Mouse (Mus musculus): ENCODE measurements around the gene Dad1.

Dad1 gene

DNA sequence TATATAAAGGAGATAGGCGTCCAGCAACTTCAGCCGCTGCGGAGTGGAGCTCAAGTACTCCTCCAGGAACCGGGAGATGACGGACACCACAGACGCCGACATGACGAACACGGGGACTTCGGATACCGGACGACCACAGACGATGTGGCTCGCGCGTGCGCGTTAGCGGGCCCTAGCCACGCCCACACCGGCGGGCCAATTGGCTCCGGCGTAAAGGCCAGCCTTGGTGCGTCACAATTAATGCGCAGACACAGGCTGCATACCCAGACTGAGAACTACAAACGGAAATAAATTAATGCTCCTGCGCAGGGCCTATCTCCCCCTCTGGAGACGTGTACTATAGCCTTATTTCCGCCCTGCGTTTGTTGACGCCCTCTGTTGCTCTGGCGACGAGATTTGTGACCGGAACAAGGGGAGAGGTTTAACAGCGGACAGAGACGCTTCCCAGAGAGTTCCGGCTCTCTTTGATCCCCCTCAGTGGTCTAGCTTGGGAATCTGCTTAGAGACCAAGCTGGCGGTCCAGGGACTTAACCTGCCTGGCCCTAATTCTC, at the start of gene Dad1, which contains the start of gene Abhd4:
Dad1 (minus strand) TSS at position 364 of the 551 bp plus-strand sequence.
Abhd4 (plus strand) TSS at position 448 of the 551 bp plus-strand sequence.
- DNase-seq (ENCODE audit: extremely low read depth, low read depth): peak; percentile 99

DNA sequence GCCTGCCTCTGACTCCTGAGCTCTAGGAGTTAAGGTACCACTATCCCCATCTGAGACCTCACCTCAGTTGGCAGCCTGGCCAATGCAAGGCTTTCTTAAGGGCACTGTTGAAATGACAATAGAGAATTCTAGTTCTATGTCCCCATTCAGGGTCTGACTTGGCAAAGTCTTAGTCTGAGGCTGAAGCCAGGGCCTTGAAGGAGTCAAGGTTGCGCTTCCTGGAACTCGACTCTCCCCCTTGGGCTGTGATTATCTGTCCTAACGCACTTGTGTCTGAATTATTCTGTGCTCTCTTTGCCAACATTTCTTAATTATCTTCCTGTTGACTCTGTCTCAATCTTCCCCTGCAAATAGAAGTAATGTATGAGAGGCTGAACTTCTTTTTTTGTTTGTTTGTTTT, 46.8 kb upstream of the Dad1 start:
- no peak for DNase-seq (ENCODE audit: extremely low read depth, low read depth)

DNA sequence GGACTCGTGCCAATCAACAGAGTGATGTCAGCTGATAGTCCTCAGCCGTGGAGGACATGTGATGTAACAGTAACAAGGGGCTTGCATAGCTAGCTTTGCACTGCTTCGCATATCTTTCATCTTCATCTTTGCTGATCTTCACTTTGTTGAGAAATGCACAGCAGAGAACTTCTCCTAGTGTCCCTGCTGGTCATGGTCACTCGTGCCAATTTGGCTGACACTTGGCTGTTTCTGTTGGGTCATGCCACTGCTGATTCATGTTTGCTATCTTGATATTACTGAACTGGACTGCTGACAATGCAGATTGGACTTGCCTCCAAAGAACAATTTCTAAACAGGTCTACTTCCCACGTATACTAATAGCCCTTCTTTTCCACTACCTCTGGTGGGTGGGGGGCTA, 46.2 kb upstream of the Dad1 start:
- no peak for DNase-seq (ENCODE audit: extremely low read depth, low read depth)

- no peak for DNase-seq (ENCODE audit: extremely low read depth, low read depth)
Measured at GRCm38 (mm10) chr14:54284839-54285238, 30.9 kb upstream of the Dad1 start, which contains the start of gene Olfr49. Gene Olfr49 (minus strand): TSS chr14:54284939.

GRCm38 (mm10) chr14:54276446-54276845, 22.5 kb upstream of the Dad1 start:
- DNase-seq (ENCODE audit: extremely low read depth, low read depth): no peak

DNA sequence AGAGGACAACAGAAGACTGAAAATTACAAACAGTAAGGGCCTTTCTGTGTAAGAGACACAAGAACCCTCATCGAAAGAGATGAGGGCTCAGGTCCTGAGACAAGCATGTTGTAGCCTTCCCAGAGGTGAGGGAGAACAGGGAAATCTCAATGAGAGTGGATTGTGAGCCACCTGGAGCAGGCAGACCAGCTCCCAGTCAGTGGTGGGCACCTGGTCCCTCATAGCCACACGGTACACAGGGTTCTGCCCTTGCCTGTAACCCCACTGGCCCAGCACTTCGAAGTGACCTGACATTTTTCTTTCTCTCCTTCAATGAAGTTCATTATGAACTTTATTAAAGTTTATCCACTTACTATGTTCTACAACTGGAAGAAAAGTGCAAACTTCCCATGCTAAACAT, 18.8 kb upstream of the Dad1 start:
- no peak for DNase-seq (ENCODE audit: extremely low read depth, low read depth)

- DNase-seq (ENCODE audit: extremely low read depth, low read depth): no peak
Measured at GRCm38 (mm10) chr14:54271976-54272606, 18.2 kb upstream of the Dad1 start.

- no peak for DNase-seq (ENCODE audit: extremely low read depth, low read depth)
Measured at GRCm38 (mm10) chr14:54270413-54270812, 16.5 kb upstream of the Dad1 start.

DNA sequence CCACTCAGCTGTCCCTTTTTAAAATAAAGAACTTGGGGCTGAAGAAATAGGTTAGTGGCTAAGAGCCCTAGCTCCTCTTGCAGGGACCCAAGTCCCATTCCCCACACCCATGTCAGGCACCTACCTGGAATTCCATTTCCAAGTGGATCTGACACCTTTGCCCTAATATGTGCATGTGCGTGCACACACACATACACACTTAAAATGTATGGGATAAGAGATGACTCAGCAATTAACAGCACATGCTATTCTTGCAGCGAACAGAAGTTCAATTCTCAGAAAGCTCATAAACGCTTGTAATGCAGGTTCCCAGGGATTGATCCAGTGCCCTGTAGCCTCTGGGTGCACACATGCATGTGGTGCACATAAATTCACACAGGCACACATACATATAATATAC, 15.7 kb upstream of the Dad1 start:
- no peak for DNase-seq (ENCODE audit: extremely low read depth, low read depth)

DNA sequence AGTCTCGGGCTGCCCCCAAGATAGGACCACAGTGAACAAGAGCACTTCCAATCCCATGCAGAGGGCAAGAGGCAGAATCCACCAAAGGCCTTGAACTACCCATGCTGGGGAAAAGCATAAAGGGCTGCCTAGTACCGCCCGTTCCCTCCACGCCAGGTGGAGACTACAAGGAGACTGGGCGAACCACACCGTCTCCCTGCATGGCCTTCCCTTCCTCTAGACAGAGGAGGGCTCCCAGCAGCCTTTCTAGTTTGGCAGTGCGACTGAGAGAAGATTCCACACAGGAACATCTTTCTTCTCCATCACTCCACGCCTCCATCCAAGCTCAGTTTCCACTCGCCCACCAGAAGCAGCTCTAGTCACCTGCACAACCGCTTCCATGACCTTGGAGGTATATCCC, 14.1 kb upstream of the Dad1 start:
- no peak for DNase-seq (ENCODE audit: extremely low read depth, low read depth)

- no peak for DNase-seq (ENCODE audit: extremely low read depth, low read depth)
Measured at GRCm38 (mm10) chr14:54265951-54266350, 12.0 kb upstream of the Dad1 start.

- no peak for DNase-seq (ENCODE audit: extremely low read depth, low read depth)
Measured at GRCm38 (mm10) chr14:54265093-54265492, 11.2 kb upstream of the Dad1 start.

GRCm38 (mm10) chr14:54264231-54264630, 10.3 kb upstream of the Dad1 start:
- no peak for DNase-seq (ENCODE audit: extremely low read depth, low read depth)

- DNase-seq (ENCODE audit: extremely low read depth, low read depth): no peak
Measured at GRCm38 (mm10) chr14:54263099-54263498, 9.2 kb upstream of the Dad1 start.

DNA sequence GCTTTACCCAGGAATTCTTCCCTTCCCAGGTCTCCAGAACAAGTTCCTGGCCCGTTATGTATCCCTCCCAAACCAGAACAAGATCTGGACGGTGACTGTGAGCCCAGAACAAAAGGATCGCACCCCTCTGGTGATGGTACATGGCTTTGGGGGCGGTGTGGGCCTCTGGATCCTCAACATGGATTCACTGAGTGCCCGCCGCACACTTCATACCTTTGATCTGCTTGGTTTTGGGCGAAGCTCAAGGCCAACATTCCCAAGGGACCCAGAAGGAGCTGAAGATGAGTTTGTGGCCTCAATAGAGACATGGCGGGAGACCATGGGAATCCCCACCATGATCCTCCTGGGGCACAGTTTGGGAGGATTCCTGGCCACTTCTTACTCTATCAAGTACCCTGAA, 8.7 kb upstream of the Dad1 start:
- DNase-seq (ENCODE audit: extremely low read depth, low read depth): no peak

DNA sequence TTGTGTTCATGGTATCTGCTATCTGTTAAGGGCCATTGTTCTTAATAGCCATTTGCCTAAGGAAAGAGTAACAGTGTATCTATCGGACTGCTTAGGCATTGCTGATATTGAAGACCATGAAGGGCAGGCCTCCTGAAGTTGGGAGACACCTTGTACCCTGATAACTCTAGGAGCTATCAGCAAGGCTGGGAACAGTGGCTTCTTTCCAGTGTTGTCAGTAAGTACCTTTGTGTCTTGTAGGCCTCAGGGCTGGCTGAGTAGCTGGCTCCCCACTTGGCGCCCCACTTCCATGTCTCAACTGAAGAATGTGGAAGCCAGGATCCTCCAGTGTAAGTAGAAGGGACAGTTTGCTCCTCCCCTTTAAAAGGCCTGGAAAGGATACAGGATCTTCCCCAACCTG, 7.5 kb upstream of the Dad1 start:
- DNase-seq (ENCODE audit: extremely low read depth, low read depth): no peak

DNA sequence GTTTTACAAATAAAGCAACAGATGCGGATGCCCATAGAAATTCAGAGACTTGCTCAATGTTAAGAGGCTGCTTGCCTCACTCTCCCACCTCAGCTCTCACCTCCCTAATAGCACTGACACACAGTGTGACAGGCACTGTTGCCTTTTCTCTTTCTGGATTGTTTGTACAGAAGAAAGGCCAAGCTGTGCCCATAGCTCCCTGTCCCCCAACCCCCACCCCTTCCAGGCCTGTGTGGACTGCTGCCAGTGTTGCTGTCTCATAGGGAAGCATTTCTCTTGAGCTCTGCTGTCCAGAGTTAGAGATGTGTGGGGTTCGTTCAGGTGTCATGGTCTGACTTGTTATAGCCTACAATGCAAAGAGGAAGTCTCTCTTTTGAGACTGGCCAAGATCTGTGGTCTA, 6.3 kb upstream of the Dad1 start:
- DNase-seq (ENCODE audit: extremely low read depth, low read depth): no peak

DNA sequence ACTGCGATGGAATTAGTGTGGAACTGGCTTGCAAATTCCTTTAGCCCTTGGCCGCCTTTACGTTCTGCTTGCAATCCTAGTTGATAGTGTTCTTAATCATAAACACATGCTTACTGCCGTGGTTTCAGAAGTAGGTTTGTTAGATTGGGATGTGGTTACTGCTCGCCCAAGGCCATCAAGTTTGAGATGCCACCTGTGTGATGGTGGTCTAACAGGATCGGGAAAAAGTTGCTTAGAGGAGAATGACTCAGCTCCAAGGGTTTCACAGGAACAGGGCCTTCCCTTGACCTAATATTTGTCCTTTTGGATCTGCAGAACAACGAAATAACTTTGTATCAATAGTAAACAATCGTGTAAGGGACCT, 5.8 kb upstream of the Dad1 start:
- DNase-seq (ENCODE audit: extremely low read depth, low read depth): no peak

- DNase-seq (ENCODE audit: extremely low read depth, low read depth): peak; percentile 85
Measured at GRCm38 (mm10) chr14:54259003-54259721, 5.3 kb upstream of the Dad1 start.

- no peak for DNase-seq (ENCODE audit: extremely low read depth, low read depth)
Measured at GRCm38 (mm10) chr14:54258131-54258670, 4.3 kb upstream of the Dad1 start.

DNA sequence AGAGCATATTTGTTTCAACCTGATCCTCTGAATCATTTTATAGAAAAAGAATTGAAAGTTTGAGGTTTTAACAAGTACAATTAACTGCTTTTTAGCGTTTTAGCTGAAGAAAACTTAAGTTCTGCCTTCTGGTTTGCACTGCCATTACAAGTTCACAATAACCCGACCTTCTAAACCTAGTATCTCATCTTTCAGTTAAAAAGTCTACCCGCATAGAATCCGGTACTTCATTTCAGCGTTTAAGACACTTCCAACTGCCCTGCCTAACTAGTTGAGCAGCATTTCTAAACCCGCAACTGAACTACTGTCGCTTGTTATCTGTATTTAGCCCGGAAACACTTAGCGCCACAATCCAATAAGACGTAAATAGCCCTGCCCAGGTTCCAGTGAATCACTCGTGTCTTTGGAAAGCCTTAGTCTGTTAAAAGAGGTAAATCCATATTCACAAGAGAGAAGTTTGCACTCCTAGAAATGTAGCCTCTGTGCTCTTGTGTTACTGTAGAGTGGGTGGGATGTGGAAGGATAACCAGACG, 832 bp upstream of the Dad1 start:
- DNase-seq (ENCODE audit: extremely low read depth, low read depth): no peak

DNA sequence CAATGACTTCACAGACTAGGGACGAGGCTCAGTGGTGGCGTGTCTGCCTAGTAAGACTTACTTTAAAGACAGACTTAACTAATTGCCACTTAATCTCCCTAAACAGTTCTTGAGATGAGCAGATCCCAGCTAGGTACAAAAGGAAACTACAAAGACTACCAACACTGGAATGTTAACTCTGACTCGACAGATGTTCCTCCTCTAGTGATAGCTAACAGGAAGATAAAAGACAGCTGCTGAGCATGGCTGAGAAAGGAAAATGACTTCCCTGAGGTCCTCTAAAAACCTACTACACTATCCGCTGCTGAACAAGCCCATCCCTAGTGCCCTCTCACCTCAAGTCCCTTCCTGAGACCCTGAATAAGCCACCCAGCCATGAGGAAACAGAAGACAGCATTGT, 3.8 kb downstream of the Dad1 start:
- no peak for DNase-seq (ENCODE audit: extremely low read depth, low read depth)
